Mouse (Mus musculus) kidney, adult 2 months (tissue): ENCODE data around the gene Rbm15b. TPM values are rescaled to one million over a fixed set of nuclear protein-coding genes. Genes with fewer than 3 reads are reported as not detected.

Source experiments
- DNase-seq: peaks from one replicate; pipeline ENCODE4 v3.0.0; 2021
- H3K27ac ChIP-seq: fragments of 200-500 bp; 2 replicates; pipeline ENCODE4 v1.5.1; 2012; ENCODE audit warnings: low read depth, low read length, control low read depth, inconsistent platforms; ENCODE audit not compliant: insufficient read depth
- H3K27me3 ChIP-seq: fragments of 200-500 bp; replicated peaks from 2 replicates; pipeline ENCODE4 v1.6.1; 2012; ENCODE audit warnings: mild to moderate bottlenecking, moderate library complexity, low read length, inconsistent platforms; ENCODE audit not compliant: control insufficient read depth, insufficient read depth
- H3K36me3 ChIP-seq: fragments of 200-500 bp; 2 replicates; pipeline ENCODE4 v1.6.1; 2012; ENCODE audit warnings: mild to moderate bottlenecking, moderate library complexity, low read length, inconsistent platforms; ENCODE audit not compliant: control insufficient read depth, insufficient read depth
- H3K4me1 ChIP-seq: fragments of 200-500 bp; 2 replicates; pipeline ENCODE4 v1.6.1; 2011; ENCODE audit warnings: low read length; ENCODE audit not compliant: control insufficient read depth, insufficient read depth
- H3K4me3 ChIP-seq: fragments of 200-500 bp; 2 replicates; pipeline ENCODE4 v1.5.1; 2011; ENCODE audit warnings: mild to moderate bottlenecking, low read depth, low read length, control low read depth; ENCODE audit not compliant: insufficient read depth
- CTCF ChIP-seq: fragments of 200-500 bp; conservative IDR thresholded peaks from 2 replicates; pipeline ENCODE4 v1.5.1; 2011; ENCODE audit warnings: low read depth, mild to moderate bottlenecking, control low read depth, low read length, moderate library complexity, mixed read lengths; ENCODE audit not compliant: insufficient read depth, insufficient read length
- POLR2A ChIP-seq: fragments of 200-500 bp; IDR thresholded peaks from one replicate; pipeline ENCODE4 v1.6.1; 2011; ENCODE audit warnings: low read depth, low read length, control low read depth
- WGBS: fragments of 180-500 bp; shearing (Covaris S2); methylation state at CpG from one replicate; pipeline ENCODE4 v1.1.7; 2018; 5-methylcytosine and 5-hydroxymethylcytosine counted together
- polyA plus RNA-seq: library from polyadenylated mRNA; depleted of rRNA; stranded (reverse); fragments of >200 nt; gene quantifications from 2 replicates; pipeline ENCODE4 v1.2.3, GENCODE M21; 2012

The Rbm15b gene
- polyA plus RNA-seq, 1 experiment, result 6.8 TPM

- no peaks in the 10 kb centered on the region for H3K4me1 ChIP-seq
- TF ChIP-seq POLR2A (no peak), CTCF (no peak)
- no peak overlapping the region for H3K4me3 ChIP-seq
- H3K27me3 ChIP-seq, result no peaks in the 10 kb centered on the region; the same call in 1 of the 2 replicates
- no peak overlapping the region for H3K27ac ChIP-seq
- 88% methylated on average over 8 of the region's 8 CpGs for WGBS
- H3K36me3 ChIP-seq, result no peaks in the 10 kb centered on the region
- no peak for DNase-seq
Observed at GRCm38 (mm10) chr9:106906597-106906996, 19.4 kb upstream of the Rbm15b start.

GRCm38 (mm10) chr9:106903791-106904134, 16.5 kb upstream of the Rbm15b start:
- Histone ChIP-seq H3K36me3 (no peaks in the 10 kb centered on the region), H3K4me3 (no peak overlapping the region), H3K27me3 (no peaks in the 10 kb centered on the region; the same call in 1 of the 2 replicates), H3K27ac (no peak overlapping the region), H3K4me1 (no peaks in the 10 kb centered on the region)
- peak; percentile 68 for DNase-seq
- 10% methylated on average over 1 of the region's 1 CpGs for WGBS
- TF ChIP-seq POLR2A, result no peak
- peak; percentile 28; the same call in 1 of the 2 replicates for TF ChIP-seq CTCF

- no peak for DNase-seq
- WGBS, result 76% methylated on average over 4 of the region's 4 CpGs
- Histone ChIP-seq H3K36me3 (no peaks in the 10 kb centered on the region), H3K4me1 (no peaks in the 10 kb centered on the region), H3K27ac (no peak overlapping the region), H3K4me3 (no peak overlapping the region), H3K27me3 (no peaks in the 10 kb centered on the region; the same call in 1 of the 2 replicates)
- TF ChIP-seq CTCF (no peak), POLR2A (no peak)
Observed at GRCm38 (mm10) chr9:106903099-106903790, 16.0 kb upstream of the Rbm15b start.

- no peaks in the 10 kb centered on the region for H3K4me1 ChIP-seq
- no peaks in the 10 kb centered on the region; the same call in 1 of the 2 replicates for H3K27me3 ChIP-seq
- TF ChIP-seq CTCF, result no peak
- no peak for TF ChIP-seq POLR2A
- H3K36me3 ChIP-seq, result no peaks in the 10 kb centered on the region
- DNase-seq, result no peak
- H3K27ac ChIP-seq, result no peak overlapping the region
- WGBS, result 90% methylated on average over 7 of the region's 7 CpGs
- H3K4me3 ChIP-seq, result no peak overlapping the region
Observed at GRCm38 (mm10) chr9:106901596-106901995, 14.4 kb upstream of the Rbm15b start.

- WGBS, result 76% methylated on average over 1 of the region's 1 CpGs
- H3K4me3 ChIP-seq, result no peak overlapping the region
- DNase-seq, result no peak
Observed at GRCm38 (mm10) chr9:106898901-106899300, 11.7 kb upstream of the Rbm15b start.

GRCm38 (mm10) chr9:106893327-106893726, 6.1 kb upstream of the Rbm15b start:
- no peaks in the 10 kb centered on the region for H3K27me3 ChIP-seq
- H3K27ac ChIP-seq, result no peak overlapping the region
- TF ChIP-seq POLR2A, result no peak
- TF ChIP-seq CTCF, result no peak
- 62% methylated on average over 3 of the region's 3 CpGs for WGBS
- H3K4me1 ChIP-seq, result 0 out of 2 replicates have a peak, but pooled peaks cover 2% of the 10 kb centered on the region
- peaks cover 2% of the 10 kb centered on the region; the same call in 1 of the 2 replicates for H3K36me3 ChIP-seq
- DNase-seq, result no peak
- H3K4me3 ChIP-seq, result no peak overlapping the region

More at GRCm38 (mm10) chr9:106898901-106899300, 11.7 kb upstream of the Rbm15b start:
- TF ChIP-seq POLR2A (no peak), CTCF (no peak)
- no peak overlapping the region for H3K27ac ChIP-seq
- no peaks in the 10 kb centered on the region; the same call in 1 of the 2 replicates for H3K27me3 ChIP-seq
- H3K36me3 ChIP-seq, result no peaks in the 10 kb centered on the region
- H3K4me1 ChIP-seq, result no peaks in the 10 kb centered on the region

GRCm38 (mm10) chr9:106892552-106892875, 5.3 kb upstream of the Rbm15b start:
- 2% methylated on average over 9 of the region's 9 CpGs for WGBS

More at GRCm38 (mm10) chr9:106892552-106892875, 5.3 kb upstream of the Rbm15b start:
- 0 out of 2 replicates have a peak, but pooled peaks cover 2% of the 10 kb centered on the region for H3K4me1 ChIP-seq
- peak overlapping the region; percentile 61 for H3K27ac ChIP-seq
- no peak for DNase-seq
- peaks cover 2% of the 10 kb centered on the region; the same call in 1 of the 2 replicates for H3K36me3 ChIP-seq
- TF ChIP-seq CTCF, result no peak
- no peak for TF ChIP-seq POLR2A
- H3K27me3 ChIP-seq, result no peaks in the 10 kb centered on the region
- H3K4me3 ChIP-seq, result peak overlapping the region; percentile 62
